Mouse (Mus musculus) urinary bladder, postnatal 10 days (tissue): ENCODE results near the gene Rho.

ENCODE experiments used
- DNase-seq: peaks from one replicate; pipeline ENCODE4 v3.0.0; 2022; ENCODE audit warnings: low spot score

The Rho gene

DNA sequence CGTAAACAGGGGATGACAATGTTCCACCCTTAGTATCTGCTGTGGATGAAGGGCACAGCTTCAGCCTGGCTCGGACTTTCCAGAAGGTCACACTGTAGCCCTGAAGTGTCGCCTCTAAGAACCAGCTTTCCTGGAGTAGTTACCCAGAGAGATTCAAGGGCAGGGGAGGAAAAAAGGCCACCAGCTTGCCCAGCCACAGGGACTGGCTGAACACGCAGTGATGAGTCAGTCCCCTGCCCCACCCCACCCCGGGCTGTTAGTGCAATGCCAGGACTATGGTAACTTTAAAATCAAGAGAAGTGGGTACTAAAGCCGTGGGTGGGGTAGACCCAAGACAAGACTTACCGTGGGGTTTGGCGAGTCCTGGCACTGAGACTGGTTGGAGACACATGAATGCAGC is 44.1 kb downstream of the Rho start:
- no peak for DNase-seq

DNA sequence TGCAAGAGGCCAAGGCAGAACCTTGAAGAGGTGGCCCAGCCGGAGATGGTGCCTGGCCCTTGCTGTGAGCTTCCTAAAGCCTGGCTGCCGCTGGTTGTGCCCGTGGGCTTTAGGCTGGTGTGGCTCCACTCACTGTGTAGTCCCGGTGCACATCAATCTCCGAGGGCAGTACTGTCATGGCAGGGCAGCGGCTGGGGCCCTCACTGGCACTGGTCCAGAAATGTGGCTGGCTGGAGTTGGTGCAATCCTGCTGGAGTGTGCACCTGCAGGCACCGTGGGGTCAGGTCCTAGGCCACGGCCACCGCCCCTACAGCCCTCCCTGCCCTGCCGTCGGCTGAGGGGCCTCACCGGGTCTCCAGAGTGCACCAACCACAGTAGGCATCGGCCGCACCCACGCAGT is 46.3 kb downstream of the Rho start:
- no peak for DNase-seq

DNA sequence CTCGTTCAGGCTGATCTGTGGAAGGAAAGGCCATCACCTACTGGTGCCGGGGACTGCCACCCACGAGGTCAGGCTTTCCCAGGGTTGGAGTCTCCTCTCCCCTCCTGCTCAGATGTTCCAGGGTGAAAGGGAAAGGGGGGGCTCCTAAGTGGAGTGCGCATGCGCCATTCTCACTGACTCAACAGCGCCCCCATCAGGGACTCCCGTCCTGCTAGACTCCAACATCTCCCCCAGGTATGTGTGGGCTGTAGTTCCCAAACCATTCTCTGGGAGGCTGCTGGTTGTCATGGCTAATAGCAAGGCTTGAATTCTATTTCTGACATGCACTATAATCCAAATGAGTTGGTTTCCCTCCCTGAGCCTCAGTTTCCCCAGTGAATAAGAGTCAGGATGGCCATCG is 47.0 kb downstream of the Rho start:
- DNase-seq: no peak

GRCm38 (mm10) chr6:115982889-115983288 is 51.3 kb downstream of the Rho start:
- no peak for DNase-seq

DNA sequence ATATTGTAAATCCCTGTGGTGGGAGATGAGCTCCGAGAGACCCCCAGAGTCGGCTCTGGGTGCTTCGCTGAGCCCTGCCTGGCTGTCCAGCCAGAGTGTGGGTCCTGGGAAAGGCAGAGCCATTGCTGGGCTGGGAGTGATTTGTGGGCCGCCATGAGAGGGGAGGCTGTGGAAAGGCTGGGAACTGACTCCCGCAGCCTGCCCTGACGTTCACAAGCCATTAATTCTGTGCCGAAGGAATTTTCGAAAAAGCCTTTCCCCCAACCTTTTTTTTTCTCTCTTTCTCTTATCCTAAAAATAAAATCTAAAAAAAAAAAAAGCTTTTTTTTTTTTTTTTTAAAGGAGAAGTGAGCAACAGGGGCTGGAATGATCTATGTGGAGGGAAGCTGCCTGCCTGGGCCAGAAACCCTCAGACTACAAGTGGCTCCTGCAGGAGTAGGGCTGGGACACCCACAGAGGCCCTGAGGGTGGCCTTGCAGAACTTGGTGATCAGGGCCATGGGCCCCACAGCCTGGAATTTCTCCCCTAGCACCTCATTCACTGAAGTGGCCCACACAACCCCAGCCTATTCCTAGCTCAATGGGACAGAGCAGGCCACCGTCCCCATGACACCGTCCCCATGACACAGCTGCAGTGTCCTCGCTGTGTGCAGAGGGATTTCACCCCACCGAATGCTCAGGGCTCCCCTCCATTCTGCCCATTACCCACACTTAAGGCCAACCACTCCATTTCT is 51.9 kb downstream of the Rho start:
- DNase-seq: no peak

- no peak for DNase-seq
Observed at GRCm38 (mm10) chr6:115984580-115984979, 53.0 kb downstream of the Rho start.

GRCm38 (mm10) chr6:115985622-115986021 is 54.1 kb downstream of the Rho start:
- no peak for DNase-seq

GRCm38 (mm10) chr6:115986472-115987095 is 55.0 kb downstream of the Rho start:
- no peak for DNase-seq

- DNase-seq: no peak
Observed at GRCm38 (mm10) chr6:115987096-115987747, 55.7 kb downstream of the Rho start.

- DNase-seq: no peak
Observed at GRCm38 (mm10) chr6:115989032-115989431, 57.5 kb downstream of the Rho start.

DNA sequence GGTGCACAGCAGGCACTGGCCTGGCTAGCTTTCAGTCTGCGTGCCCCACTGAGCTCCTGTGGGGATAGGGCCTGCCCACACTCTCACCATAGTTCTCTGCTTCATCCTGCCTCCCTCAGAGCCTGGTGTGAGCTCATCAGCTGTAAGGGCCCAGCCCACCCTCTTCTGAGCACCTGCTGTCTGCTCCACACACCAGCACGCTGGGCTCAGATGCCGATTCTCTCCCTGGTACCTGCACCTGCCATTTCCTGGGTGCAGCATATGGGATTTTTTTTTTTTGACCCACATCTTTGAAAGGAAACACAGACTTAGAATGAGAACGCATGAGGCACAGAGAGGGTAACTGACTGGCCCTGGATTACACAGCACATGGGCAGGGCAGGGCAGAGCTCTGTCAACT is 58.1 kb downstream of the Rho start:
- DNase-seq: no peak
